Mouse (Mus musculus): ENCODE results near the gene Glod4.
"Not testable (repeated sequence)": the region's sequence is repeated elsewhere in the genome, so short reads cannot be mapped to it uniquely, and the experiment has no call there.

The Glod4 gene

GRCm38 (mm10) chr11:76258511-76258910 lies 15.0 kb upstream of the Glod4 start:
- DNase-seq (ENCODE audit: low spot score in 2 of 2): no peak

- DNase-seq (ENCODE audit: low spot score in 2 of 2): no peak
Measured at GRCm38 (mm10) chr11:76257386-76257785, 13.9 kb upstream of the Glod4 start.

- no peak for DNase-seq (ENCODE audit: low spot score in 2 of 2)
Measured at GRCm38 (mm10) chr11:76256129-76256528, 12.6 kb upstream of the Glod4 start.

- no peak for DNase-seq (ENCODE audit: low spot score in 2 of 2)
Measured at GRCm38 (mm10) chr11:76255431-76256001, 12.0 kb upstream of the Glod4 start.

- DNase-seq (ENCODE audit: low spot score in 2 of 2): no peak
Measured at GRCm38 (mm10) chr11:76253918-76254264, 10.4 kb upstream of the Glod4 start.

GRCm38 (mm10) chr11:76253145-76253917 lies 9.8 kb upstream of the Glod4 start:
- peak; percentile 58 to 75 for DNase-seq (ENCODE audit: low spot score in 2 of 2)

GRCm38 (mm10) chr11:76252036-76252435 lies 8.5 kb upstream of the Glod4 start:
- DNase-seq (ENCODE audit: low spot score in 2 of 2): no peak

GRCm38 (mm10) chr11:76247239-76247638 lies 3.7 kb upstream of the Glod4 start:
- DNase-seq (ENCODE audit: low spot score in 2 of 2): no peak

- no peak for DNase-seq (ENCODE audit: low spot score in 2 of 2)
Measured at GRCm38 (mm10) chr11:76246439-76246838, 2.9 kb upstream of the Glod4 start.

- no peak for DNase-seq (ENCODE audit: low spot score in 2 of 2)
Measured at GRCm38 (mm10) chr11:76243811-76244546, 454 bp upstream of the Glod4 start.

- DNase-seq (ENCODE audit: low spot score in 2 of 2): no peak
Measured at GRCm38 (mm10) chr11:76239750-76240149, 3.8 kb downstream of the Glod4 start.

GRCm38 (mm10) chr11:76236136-76236535 lies 7.4 kb downstream of the Glod4 start:
- no peak for DNase-seq (ENCODE audit: low spot score in 2 of 2)

- no peak for DNase-seq (ENCODE audit: low spot score in 2 of 2)
Measured at GRCm38 (mm10) chr11:76225051-76225450, 18.5 kb downstream of the Glod4 start.

GRCm38 (mm10) chr11:76224631-76225030 lies 18.9 kb downstream of the Glod4 start:
- DNase-seq (ENCODE audit: low spot score in 2 of 2): no peak

GRCm38 (mm10) chr11:76217390-76217800 lies 26.1 kb downstream of the Glod4 start, which contains the start of the genes Dbil5 and Gemin4:
TSS of gene Dbil5 (plus strand) at chr11:76217608.
TSS of gene Gemin4 (minus strand) at chr11:76217664.
- peak; percentile 92 to 94 for DNase-seq (ENCODE audit: low spot score in 2 of 2)

GRCm38 (mm10) chr11:76216681-76217389 lies 26.7 kb downstream of the Glod4 start:
- peak in 1 of 2 experiments; percentile 7 for DNase-seq (ENCODE audit: low spot score in 2 of 2)

GRCm38 (mm10) chr11:76216049-76216540 lies 27.4 kb downstream of the Glod4 start:
- DNase-seq (ENCODE audit: low spot score in 2 of 2): no peak

GRCm38 (mm10) chr11:76215011-76215410 lies 28.5 kb downstream of the Glod4 start:
- no peak for DNase-seq (ENCODE audit: low spot score in 2 of 2)

GRCm38 (mm10) chr11:76213841-76214240 lies 29.7 kb downstream of the Glod4 start:
- no peak for DNase-seq (ENCODE audit: low spot score in 2 of 2)

GRCm38 (mm10) chr11:76211595-76211994 lies 31.9 kb downstream of the Glod4 start:
- not testable (repeated sequence) for DNase-seq (ENCODE audit: low spot score in 2 of 2)

- DNase-seq (ENCODE audit: low spot score in 2 of 2): no peak
Measured at GRCm38 (mm10) chr11:76210228-76210985, 33.1 kb downstream of the Glod4 start.
